Mouse (Mus musculus) intestine, postnatal 0 days (tissue): Measurements from ENCODE around the gene Tbc1d13. TPM values are rescaled to one million over a fixed set of nuclear protein-coding genes. Genes with fewer than 3 reads are reported as not detected.

Experiments
- ATAC-seq: fragments of 200-750 bp; cut with Nextera tagmentation; 2 replicates; pipeline ENCODE4 v1.8.0; 2017; ENCODE audit warnings: mild to moderate bottlenecking, moderate TSS enrichment, moderate library complexity
- H3K27ac ChIP-seq: fragments of 300-500 bp; sonication (generic); 2 replicates; pipeline ENCODE4 v1.5.1; 2014; ENCODE audit warnings: mild to moderate bottlenecking, low read depth, low read length, moderate library complexity
- H3K27me3 ChIP-seq: fragments of 300-500 bp; sonication (generic); replicated peaks from 2 replicates; pipeline ENCODE4 v1.6.1; 2014; ENCODE audit warnings: low read length, mixed read lengths; ENCODE audit not compliant: control insufficient read depth, insufficient read depth
- H3K36me3 ChIP-seq: fragments of 300-500 bp; sonication (generic); 2 replicates; pipeline ENCODE4 v1.6.1; 2014; ENCODE audit warnings: mild to moderate bottlenecking, moderate library complexity; ENCODE audit not compliant: control insufficient read depth, insufficient read depth
- H3K4me1 ChIP-seq: fragments of 300-500 bp; sonication (generic); replicated peaks from 2 replicates; pipeline ENCODE4 v1.6.1; 2014; ENCODE audit warnings: antibody characterized with exemption, low read length, mixed read lengths; ENCODE audit not compliant: control insufficient read depth, insufficient read depth
- H3K4me2 ChIP-seq: fragments of 300-500 bp; sonication (generic); replicated peaks from 2 replicates; pipeline ENCODE4 v1.6.1; 2014; ENCODE audit warnings: low read depth, mild to moderate bottlenecking, moderate library complexity
- H3K4me3 ChIP-seq: fragments of 300-500 bp; sonication (generic); 2 replicates; pipeline ENCODE4 v1.5.1; 2014; ENCODE audit warnings: low read depth, low read length
- H3K9ac ChIP-seq: fragments of 300-500 bp; sonication (generic); 2 replicates; pipeline ENCODE4 v1.6.1; 2014; ENCODE audit warnings: mild to moderate bottlenecking, low read depth, low read length
- H3K9me3 ChIP-seq: fragments of 300-500 bp; sonication (generic); 2 replicates; pipeline ENCODE4 v1.6.1; 2016; ENCODE audit warnings: mixed run types; ENCODE audit not compliant: control insufficient read depth
- CTCF ChIP-seq: sonication (generic); IDR thresholded peaks from 2 replicates; pipeline ENCODE4 v1.5.1; 2016; ENCODE audit warnings: low read depth, mild to moderate bottlenecking, control low read depth, antibody characterized with exemption, moderate library complexity
- WGBS: fragments of 180-500 bp; shearing (Covaris S2); extraction: QIAGEN DNeasy Blood & Tissue Kit; methylation state at CpG from one replicate; pipeline ENCODE4 v1.1.7; 2014; 5-methylcytosine and 5-hydroxymethylcytosine counted together
- polyA plus RNA-seq: library from polyadenylated mRNA; unstranded; fragments of >200 nt; fragmentation: Nextera tagmentation; extraction: Ambion mirVana; gene quantifications from 2 replicates; pipeline ENCODE4 v1.2.1, GENCODE M21; 2015

Tbc1d13 gene
- polyA plus RNA-seq, 1 experiment from 2014 or later, result 5.3 TPM

DNA sequence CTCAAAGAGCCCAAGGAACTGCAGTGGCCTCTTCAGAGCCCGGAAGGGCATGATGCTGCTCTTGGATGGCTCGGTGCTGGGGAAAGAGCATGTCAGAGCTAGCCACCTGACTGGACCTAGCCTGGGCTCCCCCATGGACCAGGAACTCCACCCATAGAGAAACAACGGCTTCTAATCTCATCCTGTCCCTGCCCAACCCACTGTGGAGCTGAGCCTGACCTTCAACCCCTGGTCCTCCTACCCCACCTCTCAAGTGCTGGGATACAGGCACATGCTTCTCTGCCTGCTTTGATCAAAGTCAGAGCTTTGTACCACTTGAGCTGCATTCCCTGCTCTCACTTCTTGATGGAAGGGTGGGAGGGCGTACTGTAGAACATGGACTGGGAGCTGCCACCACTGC, 25.3 kb upstream of the Tbc1d13 start:
- Histone ChIP-seq H3K27me3 (no peaks in the 10 kb centered on the region), H3K4me1 (no peaks in the 10 kb centered on the region), H3K27ac (no peak overlapping the region), H3K9ac (no peak overlapping the region), H3K4me3 (no peak overlapping the region), H3K36me3 (peaks cover 48% of the 10 kb centered on the region), H3K4me2 (no peak overlapping the region), H3K9me3 (no peaks in the 10 kb centered on the region)
- 0 out of 2 replicates have a peak, but pooled peaks have one; percentile 12 for ATAC-seq
- no peak for TF ChIP-seq CTCF
- 79% methylated on average over 4 of the region's 4 CpGs for WGBS

- no peak overlapping the region for H3K9ac ChIP-seq
- no peak for ATAC-seq
These were observed 22.0 kb upstream of the Tbc1d13 start for GRCm38 (mm10) chr2:30111500-30111899.

DNA sequence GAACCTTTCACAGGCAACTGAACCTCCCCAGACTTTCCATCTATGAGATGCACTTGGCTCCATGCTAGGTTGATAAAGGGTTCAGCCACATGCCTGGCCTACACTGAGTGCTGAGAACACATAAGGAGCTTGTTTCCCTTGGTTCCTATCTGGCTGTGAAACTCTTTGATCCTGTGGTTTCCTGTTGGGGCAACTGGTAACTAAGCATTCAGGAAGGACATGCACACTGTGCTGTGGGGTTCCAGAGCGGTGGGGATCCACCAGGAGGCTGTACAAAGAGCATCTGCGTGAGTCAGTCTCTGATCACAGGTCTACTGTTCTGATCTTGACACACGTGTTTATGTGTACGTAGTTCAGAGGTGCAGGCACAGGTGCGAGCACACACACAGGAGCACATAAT, 21.0 kb upstream of the Tbc1d13 start:
- 88% methylated on average over 5 of the region's 5 CpGs for WGBS
- Histone ChIP-seq H3K4me2 (no peak overlapping the region), H3K27ac (no peak overlapping the region), H3K27me3 (no peaks in the 10 kb centered on the region), H3K9me3 (no peaks in the 10 kb centered on the region), H3K9ac (no peak overlapping the region), H3K36me3 (peaks cover 45% of the 10 kb centered on the region), H3K4me1 (no peaks in the 10 kb centered on the region), H3K4me3 (no peak overlapping the region)
- TF ChIP-seq CTCF, result no peak
- no peak for ATAC-seq

More at GRCm38 (mm10) chr2:30111500-30111899, 22.0 kb upstream of the Tbc1d13 start:
- peaks cover 45% of the 10 kb centered on the region for H3K36me3 ChIP-seq
- 92% methylated on average over 2 of the region's 2 CpGs for WGBS
- H3K27ac ChIP-seq, result no peak overlapping the region
- no peak overlapping the region for H3K4me3 ChIP-seq
- no peaks in the 10 kb centered on the region for H3K4me1 ChIP-seq
- no peak for TF ChIP-seq CTCF
- no peak overlapping the region for H3K4me2 ChIP-seq
- no peaks in the 10 kb centered on the region for H3K9me3 ChIP-seq
- no peaks in the 10 kb centered on the region for H3K27me3 ChIP-seq

GRCm38 (mm10) chr2:30119641-30120051, 13.9 kb upstream of the Tbc1d13 start:
- 52% methylated on average over 6 of the region's 6 CpGs for WGBS
- no peaks in the 10 kb centered on the region for H3K27me3 ChIP-seq
- no peak overlapping the region for H3K27ac ChIP-seq
- no peak for TF ChIP-seq CTCF
- H3K4me3 ChIP-seq, result no peak overlapping the region
- ATAC-seq, result no peak
- no peak overlapping the region for H3K9ac ChIP-seq
- H3K36me3 ChIP-seq, result peaks cover 6% of the 10 kb centered on the region
- H3K9me3 ChIP-seq, result no peaks in the 10 kb centered on the region
- no peak overlapping the region for H3K4me2 ChIP-seq
- no peaks in the 10 kb centered on the region for H3K4me1 ChIP-seq

- Histone ChIP-seq H3K36me3 (peaks cover 6% of the 10 kb centered on the region), H3K4me1 (no peaks in the 10 kb centered on the region), H3K9ac (no peak overlapping the region), H3K4me2 (no peak overlapping the region), H3K27ac (no peak overlapping the region), H3K27me3 (no peaks in the 10 kb centered on the region), H3K4me3 (no peak overlapping the region), H3K9me3 (no peaks in the 10 kb centered on the region)
- WGBS, result 94% methylated on average over 4 of the region's 4 CpGs
- no peak for ATAC-seq
- no peak for TF ChIP-seq CTCF
These were observed 13.3 kb upstream of the Tbc1d13 start for GRCm38 (mm10) chr2:30120269-30120668.

DNA sequence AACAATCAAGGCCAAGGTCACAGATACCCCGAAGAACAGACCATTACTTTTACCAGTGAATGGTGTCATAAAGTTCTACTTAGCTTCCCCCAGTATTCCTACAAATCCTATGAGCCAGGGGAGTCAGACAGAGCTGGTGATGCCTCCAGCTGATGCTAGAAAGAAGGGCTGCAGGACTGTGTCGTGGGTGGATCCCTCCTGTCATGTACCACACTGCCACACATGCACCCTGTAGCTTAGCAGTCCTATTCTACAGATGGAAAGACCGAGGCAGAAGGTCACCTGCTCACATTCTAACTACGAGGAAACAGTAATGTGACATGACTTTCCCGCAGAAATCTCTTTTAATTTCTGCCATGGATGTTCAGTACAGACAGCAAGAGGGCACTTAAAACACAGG, 10.8 kb upstream of the Tbc1d13 start:
- H3K4me1 ChIP-seq, result no peaks in the 10 kb centered on the region
- no peak for TF ChIP-seq CTCF
- no peak for ATAC-seq
- no peak overlapping the region for H3K4me3 ChIP-seq
- WGBS, result 80% methylated on average over 5 of the region's 5 CpGs
- H3K27ac ChIP-seq, result no peak overlapping the region
- no peak overlapping the region for H3K9ac ChIP-seq
- no peak overlapping the region; the same call in 1 of the 2 replicates for H3K4me2 ChIP-seq
- no peaks in the 10 kb centered on the region for H3K27me3 ChIP-seq
- H3K9me3 ChIP-seq, result no peaks in the 10 kb centered on the region
- H3K36me3 ChIP-seq, result peaks cover 6% of the 10 kb centered on the region
